Mouse (Mus musculus) CD8-positive naive resting alpha-beta T cell, adult 2 months (primary cell): ENCODE measurements around the gene 1700074P13Rik.
"Not testable (repeated sequence)": the region's sequence is repeated elsewhere in the genome, so short reads cannot be mapped to it uniquely, and the experiment has no call there.

ENCODE experiments used
- DNase-seq, 2 experiments: peaks; one replicate each; pipeline ENCODE4 v3.0.0; 2022; ENCODE audit warnings: low read depth in 2 of 2, low spot score in 2 of 2

The 1700074P13Rik gene

DNA sequence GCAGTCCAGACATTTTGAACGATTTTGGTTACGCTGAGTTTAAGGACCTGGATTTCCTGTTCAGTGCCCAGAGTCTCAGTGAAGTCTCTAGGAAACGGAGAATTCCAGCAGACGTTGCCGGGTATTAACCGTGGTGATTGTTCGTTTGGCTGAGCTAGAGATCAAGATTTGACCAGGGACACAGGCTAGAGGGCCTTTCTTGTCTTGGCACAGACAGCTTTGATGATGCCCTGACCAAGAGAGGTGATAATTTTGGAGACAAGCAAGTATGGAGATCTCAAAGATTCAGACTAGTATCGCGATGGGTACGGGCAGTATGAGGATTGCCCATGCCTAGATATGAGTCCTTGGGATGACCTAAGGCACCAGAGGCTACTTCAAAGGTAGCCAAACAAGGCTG lies at the start of gene 1700074P13Rik:
Gene 1700074P13Rik, minus strand, starts transcription at position 101 of the 400 bp plus-strand sequence.
- DNase-seq = no peak

- DNase-seq = not testable (repeated sequence)
Observed at GRCm38 (mm10) chr6:40964454-40964853, 24.1 kb upstream of the 1700074P13Rik start, which contains the start of gene 1810009J06Rik. Gene 1810009J06Rik (plus strand): TSS chr6:40964754.

DNA sequence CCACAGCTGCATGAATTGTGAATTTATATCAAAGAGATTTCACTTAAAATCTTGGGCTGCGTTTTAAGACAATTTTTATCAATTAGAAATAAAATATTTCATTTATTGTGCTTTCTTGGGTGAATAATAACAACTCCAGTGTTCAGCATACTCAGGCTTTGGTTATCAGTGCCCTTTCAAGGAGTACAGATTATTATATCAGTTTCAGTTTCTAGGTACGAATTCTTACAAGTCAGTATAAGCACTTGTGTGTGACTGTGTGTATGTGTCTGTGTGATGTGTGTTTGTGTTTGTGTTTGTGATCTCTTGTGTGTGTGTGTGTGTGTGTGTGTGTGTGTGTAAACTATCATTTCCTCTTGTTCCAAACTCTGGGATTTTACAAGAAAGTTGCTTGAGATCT lies 13.4 kb upstream of the 1700074P13Rik start:
- no peak for DNase-seq

GRCm38 (mm10) chr6:40951770-40952169 lies 11.4 kb upstream of the 1700074P13Rik start, which contains the start of gene Gm4744:
Gene Gm4744 (minus strand): TSS chr6:40951870.
- no peak for DNase-seq

GRCm38 (mm10) chr6:40919954-40920353 lies 20.4 kb downstream of the 1700074P13Rik start:
- no peak for DNase-seq

DNA sequence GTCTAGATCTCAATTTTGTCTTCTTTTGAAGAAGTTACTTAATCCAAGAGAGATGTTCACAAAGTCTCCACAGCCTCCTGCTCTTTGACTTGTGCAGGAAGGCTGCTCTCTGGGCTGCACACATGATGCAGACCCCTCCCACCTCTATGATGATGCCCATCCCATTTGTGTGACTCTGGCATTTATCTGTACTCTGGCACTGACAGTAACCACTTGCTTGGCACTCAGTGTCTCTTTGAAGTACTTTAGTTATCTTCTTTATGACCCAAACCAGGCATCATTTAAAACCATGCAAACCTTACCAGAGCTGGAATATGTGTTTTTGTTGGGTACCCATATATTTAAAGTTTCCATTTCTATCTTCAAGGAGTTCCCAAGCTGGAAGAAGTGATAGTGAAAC lies 40.1 kb downstream of the 1700074P13Rik start, which contains the start of gene Prss58:
Gene Prss58, minus strand, starts transcription at position 101 of the 400 bp plus-strand sequence.
- no peak for DNase-seq

- DNase-seq = no peak
Observed at GRCm38 (mm10) chr6:40894716-40895115, 45.6 kb downstream of the 1700074P13Rik start.

GRCm38 (mm10) chr6:40893577-40893976 lies 46.8 kb downstream of the 1700074P13Rik start:
- peak; percentile 60 to 68 for DNase-seq

- no peak for DNase-seq
Observed at GRCm38 (mm10) chr6:40891754-40892153, 48.6 kb downstream of the 1700074P13Rik start.

DNA sequence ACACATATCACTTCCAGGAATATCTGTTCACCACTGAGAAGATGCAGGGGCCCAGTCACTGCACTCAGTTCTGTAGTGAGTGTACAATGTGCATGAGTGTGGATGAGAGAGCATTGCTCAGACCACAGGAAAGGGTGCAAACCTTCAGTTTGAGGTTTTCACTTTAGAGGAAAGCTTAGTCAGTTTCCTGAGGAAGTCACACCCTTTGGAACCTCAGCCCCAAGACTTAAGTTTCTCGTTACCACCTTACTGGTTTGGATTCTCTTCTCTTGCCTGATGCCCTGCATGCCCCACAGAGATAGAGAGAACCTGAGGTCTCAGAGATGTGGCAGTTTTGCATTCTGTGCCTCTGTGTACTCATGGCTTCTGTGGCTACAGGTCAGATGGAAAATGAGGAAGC lies 49.4 kb downstream of the 1700074P13Rik start:
- peak; percentile 28 to 37 for DNase-seq

DNA sequence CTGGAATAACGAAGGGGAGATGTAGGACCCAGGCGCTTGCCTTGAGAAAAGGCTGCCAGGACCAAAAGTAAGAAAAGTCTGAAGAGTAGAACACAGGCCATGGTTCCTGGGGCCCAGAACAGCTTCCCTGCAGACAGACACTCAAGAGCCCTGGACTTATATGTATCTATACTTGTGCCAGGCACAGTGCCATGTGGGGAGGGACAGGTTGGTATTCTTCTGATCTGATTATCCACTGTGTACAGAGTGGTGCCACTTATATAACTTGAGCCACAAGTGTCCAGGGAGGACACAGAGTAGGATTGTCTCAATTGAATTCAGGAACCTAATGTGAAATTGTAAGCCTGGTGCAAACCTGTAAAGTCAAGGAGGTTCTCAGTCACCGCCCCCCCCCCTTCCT lies 53.0 kb downstream of the 1700074P13Rik start, which contains the start of gene Moxd2:
Gene Moxd2, minus strand, starts transcription at position 101 of the 400 bp plus-strand sequence.
- DNase-seq = no peak
